Mouse (Mus musculus): Measurements from ENCODE around the gene Stat3.

Gene Stat3

DNA sequence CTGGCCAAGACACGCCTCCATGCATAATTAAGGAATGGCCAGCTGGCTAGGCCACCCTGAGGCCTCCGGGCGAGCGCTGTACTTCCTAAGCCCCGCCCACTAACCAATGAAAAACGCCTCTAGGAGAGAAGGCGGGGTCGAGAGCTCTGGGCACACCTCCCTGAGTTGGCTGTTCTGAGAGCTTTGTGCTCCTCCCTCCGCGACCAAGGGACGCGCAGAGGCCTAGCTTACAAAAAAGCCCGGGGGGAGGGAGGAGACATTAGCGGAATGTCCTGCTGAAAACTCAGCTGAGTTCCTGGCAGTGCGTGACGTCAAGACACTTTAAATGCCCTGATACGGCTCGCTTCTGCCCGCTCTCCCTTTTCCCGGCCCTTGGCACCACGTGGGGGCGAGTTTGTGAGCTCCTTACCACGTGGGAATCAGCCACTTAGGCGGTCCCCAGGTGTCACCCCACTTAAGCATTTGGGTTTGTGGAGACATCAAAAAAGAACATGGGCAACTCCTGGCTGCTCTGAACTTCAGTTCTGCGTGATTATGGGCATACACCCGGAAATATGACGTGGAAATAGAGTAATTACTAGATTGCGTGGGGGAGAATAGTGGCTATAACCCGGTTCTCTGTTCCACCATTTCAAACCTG lies at the start of gene Stat3:
Gene Stat3, minus strand, starts transcription at position 29 of the 640 bp plus-strand sequence.
- peak; percentile 99 for DNase-seq (ENCODE audit: low read depth, low spot score)

DNA sequence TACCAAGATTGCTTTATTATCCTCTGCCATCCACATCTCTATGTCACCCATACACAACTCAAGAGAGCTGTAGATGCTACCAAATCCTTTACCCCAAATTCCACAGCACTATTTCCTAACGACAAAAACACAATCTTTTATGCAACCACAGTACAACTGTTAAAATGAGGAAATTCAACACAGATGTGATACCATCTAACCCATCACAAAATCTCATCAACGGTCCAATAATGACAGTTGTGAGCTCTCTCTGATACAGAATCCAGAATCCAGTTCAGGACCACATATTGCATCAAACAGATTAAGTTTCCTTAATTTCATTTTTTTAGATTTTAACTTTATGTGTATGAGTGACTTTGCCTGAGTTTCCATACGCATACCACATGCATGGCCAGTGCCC lies 49.3 kb upstream of the Stat3 start:
- DNase-seq (ENCODE audit: low read depth, low spot score): no peak

GRCm38 (mm10) chr11:100985607-100986006 lies 46.3 kb upstream of the Stat3 start:
- DNase-seq (ENCODE audit: low read depth, low spot score): peak; percentile 59

DNA sequence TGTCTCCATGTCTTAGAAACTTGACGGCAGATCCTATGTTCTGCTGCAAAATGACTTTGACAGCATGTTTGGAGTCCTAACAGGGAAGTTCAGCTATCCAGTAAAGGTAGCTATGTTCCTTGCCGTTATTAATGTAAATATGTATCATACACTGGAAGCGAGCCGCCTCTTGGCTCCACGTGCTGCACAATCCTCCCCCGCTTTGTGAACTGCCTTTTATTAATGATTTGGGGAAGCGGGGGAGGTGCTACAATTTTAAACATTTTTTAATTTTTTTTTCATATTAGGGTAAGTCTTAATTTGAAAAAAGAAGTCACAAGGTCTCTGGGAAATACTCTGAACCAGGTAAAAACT lies 44.4 kb upstream of the Stat3 start:
- DNase-seq (ENCODE audit: low read depth, low spot score): no peak

GRCm38 (mm10) chr11:100983125-100983777 lies 43.9 kb upstream of the Stat3 start:
- DNase-seq (ENCODE audit: low read depth, low spot score): peak; percentile 76

- no peak for DNase-seq (ENCODE audit: low read depth, low spot score)
Observed at GRCm38 (mm10) chr11:100982087-100982486, 42.7 kb upstream of the Stat3 start.

DNA sequence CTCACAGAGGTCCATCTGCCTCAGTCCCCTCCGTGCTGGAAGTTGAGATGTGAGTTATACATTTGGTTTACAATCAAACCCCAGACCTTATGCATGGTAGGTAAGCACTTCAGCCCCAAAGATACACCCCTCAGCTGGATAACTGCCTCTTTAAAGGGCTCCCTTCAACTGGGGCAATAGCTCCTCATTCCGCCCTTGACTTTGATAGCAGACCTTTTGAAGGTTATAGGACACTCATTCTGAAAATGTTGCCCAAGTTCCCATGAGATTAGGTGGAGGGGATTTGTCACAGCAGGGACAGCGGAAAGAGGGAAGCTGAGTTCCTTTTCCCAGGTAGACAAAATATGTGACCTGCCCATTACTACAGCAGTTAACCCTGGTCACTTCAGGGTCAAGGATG lies 41.9 kb upstream of the Stat3 start:
- no peak for DNase-seq (ENCODE audit: low read depth, low spot score)

DNA sequence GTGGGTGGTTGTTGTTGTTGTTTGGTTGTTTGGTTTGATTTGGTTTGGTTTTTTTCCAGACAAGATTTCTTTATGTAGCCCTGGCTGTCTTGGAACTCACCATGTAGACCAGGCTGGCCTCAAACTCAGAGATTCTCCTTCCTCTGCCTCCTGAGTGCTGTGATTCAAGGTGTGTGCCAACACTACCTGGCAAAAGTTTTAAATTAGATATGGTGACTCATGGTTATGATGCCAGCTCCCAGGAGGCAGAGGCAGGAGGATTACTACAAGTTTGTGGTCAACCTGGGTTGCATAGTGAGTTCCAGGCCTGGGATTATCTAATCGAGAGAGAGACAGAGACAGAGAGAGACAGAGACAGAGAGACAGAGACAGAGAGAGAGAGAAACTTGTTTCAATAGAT lies 41.1 kb upstream of the Stat3 start:
- no peak for DNase-seq (ENCODE audit: low read depth, low spot score)

DNA sequence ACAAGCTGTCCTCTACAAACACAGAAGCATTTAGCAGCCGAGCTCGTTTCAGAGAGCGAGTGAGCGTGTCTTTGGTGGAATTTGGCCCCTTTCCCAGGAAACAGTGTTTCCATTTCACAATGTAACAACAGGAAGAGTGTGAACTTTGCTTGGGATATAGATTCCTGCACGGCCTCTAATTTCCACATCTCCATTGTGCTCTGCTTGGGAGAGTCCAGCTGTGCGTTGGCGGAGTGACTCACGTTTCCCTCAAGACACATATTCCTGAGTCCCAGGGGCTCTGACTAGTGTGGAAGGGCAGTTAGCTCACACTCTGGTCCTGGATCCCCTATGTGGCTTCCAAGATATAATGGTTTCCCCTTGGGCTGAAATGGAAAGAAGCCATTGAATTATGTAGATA lies 40.5 kb upstream of the Stat3 start:
- no peak for DNase-seq (ENCODE audit: low read depth, low spot score)

DNA sequence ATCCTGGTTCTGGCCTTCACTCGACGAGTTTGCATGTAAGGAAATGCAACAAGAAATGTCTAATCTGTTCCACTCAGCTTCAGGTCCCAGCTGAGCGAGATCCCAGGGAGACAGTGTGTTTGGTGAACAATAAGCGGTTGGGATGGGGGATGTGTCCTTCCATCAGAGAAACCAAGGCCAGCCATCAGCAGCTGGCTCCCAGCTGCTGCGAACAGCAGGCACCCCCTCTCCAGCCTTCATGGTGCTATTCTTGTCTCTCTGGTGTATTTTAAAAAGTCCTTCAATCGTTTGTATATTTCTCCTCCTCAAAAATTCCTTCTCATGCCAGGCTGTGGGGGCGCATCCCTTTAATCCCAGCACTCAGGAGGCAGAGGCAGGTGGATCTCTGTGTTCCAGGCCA lies 35.9 kb upstream of the Stat3 start:
- no peak for DNase-seq (ENCODE audit: low read depth, low spot score)

DNA sequence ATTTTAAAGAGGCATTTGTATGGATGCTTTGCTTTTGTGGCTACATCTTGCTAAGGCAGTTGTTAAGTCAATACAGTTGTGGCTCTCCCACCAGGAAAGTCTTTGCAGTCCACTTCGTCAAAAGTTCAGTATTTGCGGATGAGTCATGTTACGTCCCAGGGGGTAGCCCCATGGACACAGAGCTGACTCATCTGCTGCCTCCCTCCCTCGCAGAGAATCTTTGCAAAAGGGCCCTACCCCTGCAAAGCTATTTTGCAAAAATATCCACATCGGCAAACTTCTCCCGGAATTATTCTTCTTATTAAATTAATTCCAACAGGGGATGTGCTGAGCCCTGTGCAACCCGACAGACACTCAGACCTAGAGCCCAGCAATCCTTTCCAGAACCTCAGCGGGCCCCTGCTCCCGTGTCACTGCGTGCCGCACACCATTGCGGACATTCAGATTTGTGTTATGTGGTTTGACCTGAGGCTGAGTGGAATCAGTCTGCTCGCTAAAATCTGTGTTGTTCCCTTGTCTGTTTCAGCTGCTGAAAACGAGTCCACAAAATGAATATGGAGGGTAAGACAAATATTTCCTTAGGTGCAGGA lies 35.1 kb upstream of the Stat3 start:
- DNase-seq (ENCODE audit: low read depth, low spot score): no peak

- no peak for DNase-seq (ENCODE audit: low read depth, low spot score)
Observed at GRCm38 (mm10) chr11:100973245-100973644, 33.9 kb upstream of the Stat3 start.

DNA sequence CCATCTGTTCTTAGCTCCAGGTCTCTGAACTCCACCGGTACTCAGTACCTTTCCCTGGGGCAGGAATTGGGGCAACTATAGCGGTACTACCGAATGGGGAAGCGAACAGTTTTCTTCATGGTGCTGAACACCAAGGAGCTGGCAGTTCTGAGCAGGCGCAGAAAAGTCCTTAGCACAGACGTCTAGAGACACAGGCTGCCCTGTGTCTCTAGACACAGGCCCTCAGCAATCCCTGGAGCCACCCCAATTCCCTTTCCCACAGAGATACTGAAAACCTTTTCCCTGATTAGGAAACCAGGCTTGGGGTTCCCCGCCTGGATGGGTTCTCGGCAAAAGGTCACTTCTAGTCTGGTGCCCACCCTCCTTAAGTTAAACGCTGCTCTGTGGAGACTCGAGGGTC lies 32.1 kb upstream of the Stat3 start:
- no peak for DNase-seq (ENCODE audit: low read depth, low spot score)

DNA sequence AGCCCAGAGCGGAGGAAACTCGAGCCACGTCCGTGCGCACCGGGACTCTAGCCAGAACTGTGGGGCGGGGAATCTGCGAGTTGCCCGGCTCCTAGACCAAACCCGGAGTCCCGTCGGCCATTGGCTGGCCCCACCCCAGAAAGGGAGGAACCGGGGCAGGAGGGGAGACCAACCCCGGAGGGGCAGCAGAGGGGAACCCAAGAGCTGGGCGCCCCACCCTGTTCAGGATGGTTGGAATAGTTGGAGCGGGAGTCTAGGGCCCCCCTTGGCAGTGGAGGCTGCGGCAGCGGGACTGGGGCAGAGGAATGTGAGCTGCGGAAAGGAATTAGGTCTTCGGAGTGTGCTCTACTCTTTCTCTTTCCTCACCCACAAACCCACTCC lies 31.2 kb upstream of the Stat3 start, which contains the start of gene Cavin1:
Gene Cavin1, minus strand, starts transcription at position 331 of the 381 bp plus-strand sequence.
- peak; percentile 85 for DNase-seq (ENCODE audit: low read depth, low spot score)

- peak; percentile 80 for DNase-seq (ENCODE audit: low read depth, low spot score)
Observed at GRCm38 (mm10) chr11:100969744-100970556, 30.6 kb upstream of the Stat3 start.

DNA sequence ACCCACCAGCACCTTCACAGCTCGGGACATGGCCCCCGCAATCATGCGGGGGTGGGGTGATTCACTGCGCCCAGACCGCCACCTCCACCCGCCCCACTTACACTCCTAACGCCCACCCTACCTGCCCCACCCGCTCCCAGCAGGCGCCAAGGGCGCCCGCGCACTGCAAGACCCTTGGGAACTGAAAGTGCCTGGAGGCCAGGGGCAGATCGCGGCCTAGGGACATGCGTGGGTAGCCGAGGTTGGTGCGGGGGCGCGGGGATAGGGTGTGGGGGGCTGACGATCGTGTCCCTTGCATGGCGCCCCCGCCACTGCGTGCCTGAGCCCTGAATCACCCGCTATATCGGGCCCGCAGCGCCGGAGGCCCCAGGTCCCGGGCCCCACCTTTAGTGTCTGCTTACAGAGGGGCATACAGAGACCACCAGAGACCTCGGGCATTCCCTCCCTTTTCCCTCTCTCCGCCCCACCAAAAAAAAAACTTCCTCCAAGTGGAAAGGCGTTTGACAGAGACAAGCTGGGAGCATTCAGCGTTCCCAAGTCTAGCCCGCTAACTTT lies 29.9 kb upstream of the Stat3 start:
- DNase-seq (ENCODE audit: low read depth, low spot score): no peak

DNA sequence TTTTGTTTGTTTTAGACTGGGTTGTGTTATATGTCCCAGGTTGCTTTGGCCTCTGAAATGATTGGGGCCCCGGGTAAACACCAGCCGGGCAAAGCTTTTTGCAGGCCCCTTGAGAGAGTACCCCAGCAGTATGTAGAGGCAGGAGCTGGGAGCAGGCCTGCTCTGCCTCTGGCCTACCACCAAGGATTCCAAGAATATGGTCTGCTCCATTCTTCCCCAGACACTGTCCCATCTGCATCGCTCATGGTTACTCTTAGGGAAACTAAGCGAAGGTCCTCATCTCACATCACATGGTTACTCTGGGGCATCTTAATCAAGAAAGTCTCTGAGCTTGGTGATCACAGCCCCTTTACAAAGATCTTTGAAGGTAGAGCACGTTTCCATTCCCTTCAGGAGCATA lies 29.2 kb upstream of the Stat3 start:
- DNase-seq (ENCODE audit: low read depth, low spot score): no peak

GRCm38 (mm10) chr11:100967881-100968420 lies 28.6 kb upstream of the Stat3 start:
- DNase-seq (ENCODE audit: low read depth, low spot score): no peak

DNA sequence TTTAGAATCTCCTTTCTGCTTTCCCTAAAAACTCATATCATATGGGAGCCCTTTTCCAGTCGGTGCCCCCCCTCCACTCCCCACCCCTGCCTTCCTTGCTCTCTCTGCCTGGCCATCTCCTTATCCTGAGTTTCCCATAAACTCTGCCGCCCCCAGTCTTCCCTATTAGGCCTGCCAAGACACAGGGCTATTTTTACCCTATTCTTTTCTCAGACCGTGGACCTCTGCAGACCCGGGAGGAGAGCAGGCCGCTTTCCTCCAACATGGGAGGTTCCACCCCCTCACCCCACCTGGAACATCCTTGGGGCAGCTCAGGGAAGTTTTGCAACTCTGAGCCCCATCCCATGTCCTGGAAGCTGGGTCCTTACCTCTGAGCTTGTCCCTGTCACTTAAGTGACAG lies 28.0 kb upstream of the Stat3 start:
- no peak for DNase-seq (ENCODE audit: low read depth, low spot score)

DNA sequence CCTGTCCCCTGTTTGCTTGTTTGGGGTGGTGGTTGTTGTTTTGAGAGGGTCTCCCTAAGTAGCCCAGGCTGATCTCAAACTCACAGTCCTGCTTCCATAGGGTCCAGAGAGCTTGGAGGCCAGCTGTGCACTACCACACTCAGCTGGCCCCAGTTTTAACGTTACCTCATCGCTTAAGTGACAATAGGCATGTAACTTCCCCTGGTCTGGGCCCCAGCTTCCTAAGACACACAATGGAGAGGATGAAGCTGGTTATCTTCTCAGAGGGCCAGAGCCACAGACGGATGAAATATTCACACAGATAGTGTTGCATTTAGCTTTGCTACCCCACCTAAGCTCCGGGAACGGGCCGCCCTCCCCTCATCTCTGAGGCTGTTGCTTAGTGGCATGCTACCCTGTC lies 26.4 kb upstream of the Stat3 start:
- no peak for DNase-seq (ENCODE audit: low read depth, low spot score)

DNA sequence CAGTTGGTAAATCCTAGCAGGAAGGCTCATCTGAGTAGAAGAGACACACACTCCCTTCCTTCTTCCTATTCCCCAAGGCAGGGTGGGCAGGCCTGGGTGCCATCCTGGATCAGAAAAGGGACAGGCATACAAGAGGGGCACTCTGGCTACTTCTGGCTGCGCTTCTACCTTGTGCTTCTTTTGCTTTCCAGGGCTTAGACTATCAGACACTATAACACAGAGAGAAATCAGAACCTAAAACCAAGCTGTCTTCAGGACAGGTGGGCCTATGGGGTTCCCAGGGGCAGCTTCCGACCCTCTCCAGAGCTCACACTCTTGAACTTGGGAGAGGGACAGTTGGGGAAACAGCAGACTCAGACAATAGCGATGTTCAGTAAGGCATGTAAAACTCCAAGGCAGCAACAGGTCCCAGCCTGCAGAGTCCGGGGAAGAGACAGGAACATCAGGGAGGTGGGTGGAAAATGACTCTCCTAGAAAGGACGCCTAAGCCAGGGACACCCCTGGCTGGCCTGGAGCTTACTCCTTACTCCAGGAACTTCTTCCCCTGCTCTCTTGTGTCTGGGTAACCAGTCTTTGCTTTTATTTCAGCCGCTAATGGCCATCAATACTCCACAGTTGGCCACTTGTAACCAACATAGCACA lies 25.7 kb upstream of the Stat3 start:
- no peak for DNase-seq (ENCODE audit: low read depth, low spot score)

Measured in R1 (cell line).